Mouse (Mus musculus) ovary, postnatal 10 days (tissue): ENCODE measurements around the gene Sept7.
"Not testable (repeated sequence)": the region's sequence is repeated elsewhere in the genome, so short reads cannot be mapped to it uniquely, and the experiment has no call there.

Experiments
- DNase-seq: peaks from one replicate; pipeline ENCODE4 v3.0.0; 2022; ENCODE audit warnings: low spot score

Sept7 gene

DNA sequence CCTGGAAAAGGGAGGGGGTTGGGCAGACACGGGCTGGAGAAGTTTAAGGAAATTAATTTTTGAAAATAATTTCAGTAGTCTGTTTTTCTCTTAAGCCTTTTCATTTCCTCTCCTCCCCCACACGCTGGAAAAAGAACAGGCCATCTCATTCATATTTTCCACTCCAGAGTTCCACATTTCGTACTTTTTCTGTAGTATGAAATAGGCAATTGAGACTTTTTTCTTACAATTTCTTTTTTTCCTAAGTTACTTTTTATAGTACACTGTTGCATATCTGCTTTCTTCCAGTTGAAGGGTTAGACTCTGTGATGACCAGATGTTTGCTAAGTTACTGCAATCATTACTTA lies 1.2 kb downstream of the Sept7 start:
- DNase-seq: no peak

DNA sequence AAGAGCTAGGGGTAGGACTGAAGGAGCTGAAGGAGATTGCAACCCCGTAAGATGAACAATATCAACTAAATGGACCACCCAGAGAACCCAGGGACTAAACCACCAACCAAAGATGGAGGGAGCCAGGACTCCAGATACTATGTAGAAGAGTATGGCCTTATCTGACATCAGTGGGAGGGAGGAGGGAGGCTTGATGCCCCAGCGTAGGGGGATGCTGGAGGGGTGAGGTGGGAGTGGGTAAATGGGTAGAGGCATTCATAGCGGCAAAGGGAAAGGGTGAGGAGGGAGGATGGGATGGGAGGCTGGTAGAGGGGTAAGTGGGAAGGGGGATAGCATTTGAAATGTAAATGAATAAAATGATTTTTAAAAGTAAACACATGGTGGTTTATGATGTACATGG lies 8.2 kb downstream of the Sept7 start:
- DNase-seq: no peak

GRCm38 (mm10) chr9:25260979-25261378 lies 8.7 kb downstream of the Sept7 start:
- no peak for DNase-seq

GRCm38 (mm10) chr9:25262087-25262486 lies 9.8 kb downstream of the Sept7 start:
- no peak for DNase-seq

GRCm38 (mm10) chr9:25265795-25266194 lies 13.6 kb downstream of the Sept7 start:
- DNase-seq: no peak

DNA sequence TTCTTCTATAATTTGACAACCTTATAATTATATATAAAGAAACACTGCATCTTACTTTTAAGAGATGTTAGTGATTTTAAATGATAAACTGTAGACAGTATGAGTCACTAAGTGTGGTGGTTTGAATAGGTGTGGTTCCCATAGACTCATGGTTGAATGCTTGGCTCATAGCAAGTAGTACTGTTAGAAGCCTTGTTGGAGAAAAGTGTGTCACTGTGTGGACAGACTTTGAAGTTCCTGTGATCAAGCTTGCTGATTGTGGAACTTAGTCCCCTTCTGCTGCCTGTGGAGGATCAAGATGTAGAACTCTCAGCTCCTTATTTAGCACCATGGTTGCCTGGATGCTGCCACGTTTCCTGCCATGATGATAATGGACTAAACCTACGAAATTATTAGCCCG lies 14.9 kb downstream of the Sept7 start:
- no peak for DNase-seq

DNA sequence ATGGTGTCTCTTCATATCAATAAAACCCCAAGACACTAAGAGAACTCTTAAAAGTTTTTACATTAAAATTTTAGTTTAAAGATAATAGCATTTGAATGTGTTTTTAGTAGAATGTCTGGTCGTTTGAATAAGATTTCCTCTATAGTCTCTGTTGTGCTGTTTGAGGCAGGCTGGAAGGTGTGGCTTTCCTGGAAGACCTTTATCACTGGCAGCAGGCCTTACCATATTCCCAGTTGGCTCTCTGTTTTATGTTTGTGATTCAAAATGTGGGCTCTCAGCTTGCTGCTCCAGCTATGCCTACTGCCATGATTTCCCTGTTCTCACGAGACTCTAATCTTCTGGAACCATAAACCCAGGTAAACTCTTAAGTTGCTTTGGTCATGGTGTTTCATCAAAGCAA lies 15.3 kb downstream of the Sept7 start:
- DNase-seq: no peak

DNA sequence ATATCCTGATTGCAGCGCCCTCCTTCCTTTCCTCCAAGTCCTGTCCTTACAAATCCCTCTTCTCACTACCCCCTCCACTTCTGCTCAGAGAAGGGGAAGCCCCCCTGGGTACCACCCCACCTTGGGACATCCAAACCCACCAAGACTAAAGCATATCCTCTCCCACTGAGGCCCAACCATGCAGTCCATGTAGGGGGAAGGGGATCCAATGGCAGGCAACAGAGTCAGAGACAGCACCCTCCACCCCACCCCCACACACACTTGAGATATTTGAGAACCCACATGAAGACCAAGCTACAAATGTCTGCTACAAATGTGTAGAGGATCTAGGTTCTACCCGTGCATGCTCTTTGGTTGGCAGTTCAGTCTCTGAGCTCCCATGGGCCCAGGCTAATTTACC lies 19.7 kb downstream of the Sept7 start:
- DNase-seq: no peak

DNA sequence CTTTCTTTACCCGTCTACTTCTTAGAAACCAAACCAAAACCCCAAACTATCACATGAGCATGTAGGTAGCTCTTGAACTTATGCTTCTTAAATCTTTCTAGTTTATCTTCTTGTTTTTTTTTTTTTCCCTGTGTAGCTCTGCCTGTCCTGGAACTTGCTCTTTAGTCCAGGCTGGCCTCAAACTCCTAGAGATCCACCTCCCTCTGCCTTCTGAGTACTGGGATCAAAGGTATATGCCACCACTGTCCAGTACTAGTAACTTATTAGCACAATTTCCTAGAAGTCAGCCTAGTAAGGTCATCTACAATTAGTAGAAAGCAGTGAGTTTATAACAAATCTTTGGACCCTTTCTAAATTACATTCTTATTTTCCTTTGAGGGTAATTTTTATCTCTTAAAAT lies 37.6 kb downstream of the Sept7 start:
- no peak for DNase-seq

GRCm38 (mm10) chr9:25309505-25310182 lies 57.4 kb downstream of the Sept7 start:
- no peak for DNase-seq

- no peak for DNase-seq
Measured at GRCm38 (mm10) chr9:25314304-25314703, 62.1 kb downstream of the Sept7 start.

DNA sequence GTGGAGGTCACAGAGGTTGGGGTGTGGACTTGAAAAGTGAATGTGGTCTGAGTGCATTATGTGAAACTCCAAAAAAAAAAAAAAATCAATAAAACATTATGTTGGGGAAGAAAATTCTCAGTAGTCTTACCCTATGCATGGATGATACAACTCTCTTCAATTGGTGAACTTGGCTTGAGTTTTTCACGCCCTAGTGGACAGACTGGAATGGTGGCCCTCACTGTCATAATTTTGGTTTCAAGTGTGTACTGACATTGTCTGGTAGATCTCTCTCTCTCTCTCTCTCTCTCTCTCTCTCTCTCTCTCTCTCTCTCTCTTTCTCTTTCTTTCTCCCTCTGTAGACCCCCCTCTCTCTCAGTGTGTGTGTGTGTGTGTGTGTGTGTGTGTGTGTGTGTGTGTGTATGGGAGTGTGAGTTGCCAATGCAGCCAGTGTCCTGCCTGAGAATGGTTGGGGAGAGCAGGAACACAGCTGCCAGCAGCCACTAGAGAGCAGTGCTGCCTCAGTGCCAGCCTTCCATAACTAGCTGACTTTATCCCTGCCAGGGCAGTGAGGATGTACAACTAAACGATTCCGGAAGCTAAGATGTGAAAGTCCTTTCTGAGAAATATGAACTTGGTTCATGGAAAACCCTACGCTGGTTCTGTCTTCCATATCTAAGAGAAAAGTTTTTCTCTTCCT lies 65.7 kb downstream of the Sept7 start:
- DNase-seq: no peak

- DNase-seq: not testable (repeated sequence)
Measured at GRCm38 (mm10) chr9:25319676-25320075, 67.4 kb downstream of the Sept7 start.

- no peak for DNase-seq
Measured at GRCm38 (mm10) chr9:25327727-25328370, 75.6 kb downstream of the Sept7 start.

DNA sequence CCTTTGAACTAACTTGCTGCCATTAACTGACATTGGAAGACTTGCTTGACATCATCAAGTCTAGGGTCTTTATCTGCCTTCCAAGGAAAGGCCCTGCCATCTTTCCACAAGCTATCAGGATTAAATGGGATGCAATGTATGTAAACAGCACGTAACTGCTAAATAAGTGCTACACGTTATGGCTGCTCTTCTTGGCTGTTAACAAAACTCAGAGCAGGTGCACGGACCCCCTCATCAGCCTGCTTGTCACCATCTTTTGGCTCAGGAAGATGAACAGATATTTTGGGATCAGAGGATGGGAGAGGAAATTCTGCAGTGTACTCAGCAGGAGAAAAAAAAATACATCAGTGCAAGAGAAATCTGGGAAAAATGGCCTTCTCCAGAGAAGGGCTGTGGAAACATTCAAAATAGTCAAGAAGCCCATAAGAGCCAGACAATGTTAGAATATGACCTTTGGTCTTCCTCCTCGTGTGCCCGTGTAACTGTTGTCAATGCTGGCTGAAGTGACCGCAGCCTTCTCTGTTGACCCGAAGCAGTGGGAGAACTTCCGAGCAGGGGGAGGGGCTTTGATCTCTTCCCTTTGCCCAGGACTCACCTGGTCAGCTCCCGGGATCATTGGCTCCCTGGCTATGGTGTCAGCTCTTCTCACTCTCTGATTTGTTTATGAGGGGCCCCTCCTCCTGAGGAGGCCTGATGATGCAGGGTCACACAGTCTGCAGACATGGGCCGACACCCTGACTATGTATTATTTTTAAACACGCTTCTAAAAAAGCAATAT lies 76.9 kb downstream of the Sept7 start:
- DNase-seq: no peak

DNA sequence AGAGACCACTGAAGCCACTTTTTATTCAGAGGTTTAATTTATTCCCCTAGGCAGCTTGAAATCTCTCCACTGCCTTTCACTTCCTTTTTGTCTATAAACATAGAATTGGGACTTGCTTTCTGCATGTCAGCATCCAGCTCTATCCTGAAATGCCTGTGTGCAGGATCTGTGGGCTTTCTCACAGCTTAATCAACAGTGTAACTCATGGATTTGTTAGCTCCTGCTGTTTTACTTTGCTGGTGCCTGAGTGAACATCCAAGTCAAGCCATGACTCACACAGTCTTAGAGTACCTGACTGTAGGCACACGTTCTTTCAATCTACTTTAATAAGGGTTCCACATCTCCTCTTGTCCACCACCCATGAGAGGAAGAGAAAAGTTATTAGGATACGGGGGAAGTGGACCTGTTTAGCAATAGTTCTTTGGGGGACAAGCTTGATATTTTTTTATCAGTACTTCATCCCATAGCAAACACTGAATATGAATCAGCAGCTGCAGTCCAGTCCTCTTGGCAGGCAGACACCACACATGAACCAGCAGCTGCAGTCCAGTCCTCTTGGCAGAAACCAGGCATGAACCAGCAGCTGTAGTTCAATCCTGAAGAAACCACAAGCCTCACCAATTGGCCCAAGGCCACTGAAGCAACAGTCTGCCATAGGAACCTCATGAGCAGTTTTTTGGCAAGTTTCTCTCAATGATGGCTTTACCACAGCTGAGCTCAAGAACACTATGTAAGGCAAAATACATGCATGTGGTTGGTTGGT lies 85.4 kb downstream of the Sept7 start:
- no peak for DNase-seq

DNA sequence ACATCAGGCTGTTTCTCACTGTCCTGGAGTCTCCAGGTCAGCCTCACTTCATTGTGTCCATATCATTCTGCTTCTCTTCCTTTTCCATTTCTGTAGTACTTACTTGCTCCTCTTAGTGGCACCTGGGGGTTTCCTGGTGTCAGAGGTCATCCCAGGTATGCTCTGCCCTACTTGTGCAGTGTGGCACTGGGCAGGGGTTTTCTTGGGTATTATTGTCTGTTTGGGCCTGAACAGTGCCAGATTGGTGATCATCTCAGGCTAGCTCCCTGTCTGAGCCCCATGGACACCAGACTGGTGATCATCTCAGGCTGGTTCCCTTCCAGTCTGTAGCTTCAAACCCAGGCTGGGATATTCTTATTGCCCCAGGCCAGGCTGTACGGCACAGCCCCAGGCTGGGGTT lies 88.2 kb downstream of the Sept7 start:
- DNase-seq: no peak

DNA sequence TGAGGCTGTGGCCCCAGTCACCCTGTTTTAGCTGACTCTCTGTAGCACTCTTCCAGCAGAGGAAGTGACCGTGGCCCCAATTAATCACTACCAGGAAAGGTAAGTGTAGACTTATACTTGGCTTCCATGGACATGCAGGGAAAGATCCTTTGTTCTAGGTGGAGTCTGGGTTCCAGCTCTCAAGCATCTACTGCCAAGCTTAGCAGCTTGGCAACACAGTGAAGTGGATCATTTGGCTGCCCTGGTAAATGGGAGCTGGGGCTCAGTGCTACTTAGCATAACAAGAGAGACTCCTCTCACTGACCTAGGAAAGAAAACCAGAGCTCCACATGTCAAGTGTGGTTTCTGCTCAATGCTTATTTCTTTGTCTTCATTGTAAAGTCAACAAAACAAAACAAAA lies 101.5 kb downstream of the Sept7 start:
- DNase-seq: no peak

DNA sequence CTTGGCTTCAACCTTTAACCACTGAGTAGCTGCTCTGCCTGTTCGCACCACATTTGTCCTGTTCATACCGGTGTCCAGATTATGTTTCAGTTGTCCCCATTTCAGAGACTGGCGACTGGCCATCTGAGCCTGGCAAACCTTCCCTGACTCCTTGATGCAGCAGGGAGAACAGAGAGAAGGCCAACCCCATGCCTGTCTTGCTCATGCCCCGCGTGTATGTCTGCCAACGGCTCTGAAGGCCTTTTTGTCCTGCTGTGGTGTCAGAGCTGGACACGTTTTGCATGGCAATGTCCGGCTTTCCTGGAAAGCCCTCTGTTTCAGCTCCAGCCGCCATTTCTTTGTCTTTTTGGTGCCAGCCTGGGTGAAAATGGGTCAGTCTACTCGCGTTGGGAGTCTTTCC lies 103.6 kb downstream of the Sept7 start:
- DNase-seq: no peak

- DNase-seq: no peak
Measured at GRCm38 (mm10) chr9:25357589-25357988, 105.3 kb downstream of the Sept7 start.

DNA sequence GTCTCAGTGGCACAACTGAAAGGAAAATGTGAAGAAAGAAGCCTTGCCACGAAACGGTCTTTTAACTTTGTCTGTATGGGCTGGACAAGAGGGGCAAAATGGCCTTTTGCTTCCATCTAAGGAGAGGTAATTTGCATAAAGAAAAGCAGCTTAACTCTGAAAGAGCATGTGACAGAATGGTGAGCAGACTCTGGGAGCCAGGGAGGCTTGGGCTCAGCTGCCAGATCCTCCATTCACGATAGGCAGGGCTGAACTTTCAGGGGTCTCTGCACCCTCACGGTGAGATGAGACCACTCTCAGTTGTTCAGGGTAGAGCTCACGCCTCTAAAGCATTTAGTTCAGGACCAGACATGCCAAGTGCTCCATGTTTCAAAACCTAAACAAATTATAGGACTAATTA lies 105.8 kb downstream of the Sept7 start:
- no peak for DNase-seq
